Mouse (Mus musculus): Measurements from ENCODE around the gene Tbc1d22b. TPM values are rescaled to one million over a fixed set of nuclear protein-coding genes. Genes with fewer than 3 reads are reported as not detected.

The Tbc1d22b gene
- total and polyA plus RNA-seq, 3 experiments = 5.3 to 30.2 (median 26.2) TPM

- TF ChIP-seq GATA2 (IDR thresholded peaks at IDR 0.05; ENCODE audit: borderline replicate concordance, low read depth, low read length) = no peak
- TF ChIP-seq CTCF (IDR thresholded peaks at IDR 0.05; ENCODE audit: low read depth, low read length) = no peak
- no peak for TF ChIP-seq GATA1 (IDR thresholded peaks at IDR 0.05; ENCODE audit: borderline replicate concordance, low read length)
- ATAC-seq (ENCODE audit: extremely low read depth, insufficient number of reproducible peaks, low FRiP score, poor library complexity, severe bottlenecking) (no peak), DNase-seq (ENCODE audit: low spot score) (no peak)
- no peaks in the 10 kb centered on the region for H3K36me3 ChIP-seq (replicated peaks)
- no peaks in the 10 kb centered on the region; the same call in 1 of the 2 replicates for H3K27me3 ChIP-seq (ENCODE audit: insufficient read depth, low read length)
- no peak overlapping the region for H3K4me3 ChIP-seq (ENCODE audit: low read depth, low read length)
- peaks cover 5% of the 10 kb centered on the region; the same call in 1 of the 2 replicates for H3K9me3 ChIP-seq (replicated peaks)
- H3K4me1 ChIP-seq (ENCODE audit: insufficient read depth, low read depth, low read length) = peaks cover 25% of the 10 kb centered on the region
These were observed 29.9 kb upstream of the Tbc1d22b start for GRCm38 (mm10) chr17:29519731-29520130.

GRCm38 (mm10) chr17:29525613-29526012 lies 24.0 kb upstream of the Tbc1d22b start:
- TF ChIP-seq TAL1 (conservative IDR thresholded peaks at IDR 0.05; ENCODE audit: low read depth, low read length) = no peak
- no peak for TF ChIP-seq CTCF (IDR thresholded peaks at IDR 0.05; ENCODE audit: low read depth, low read length)
- no peak for TF ChIP-seq GATA2 (IDR thresholded peaks at IDR 0.05; ENCODE audit: borderline replicate concordance, low read depth, low read length)
- TF ChIP-seq POLR2AphosphoS5 (IDR thresholded peaks at IDR 0.05; ENCODE audit: insufficient replicate concordance, low read depth, low read length) = no peak
- no peak for TF ChIP-seq GATA1 (IDR thresholded peaks at IDR 0.05; ENCODE audit: borderline replicate concordance, low read length)
- ATAC-seq (ENCODE audit: extremely low read depth, insufficient number of reproducible peaks, low FRiP score, poor library complexity, severe bottlenecking) (no peak), DNase-seq (ENCODE audit: low spot score) (no peak)
- no peak overlapping the region for H3K4me3 ChIP-seq (ENCODE audit: low read depth, low read length)
- H3K4me1 ChIP-seq (ENCODE audit: insufficient read depth, low read depth, low read length) = no peaks in the 10 kb centered on the region; the same call in 1 of the 2 replicates
- peaks cover 16% of the 10 kb centered on the region for H3K9me3 ChIP-seq (replicated peaks)
- no peaks in the 10 kb centered on the region for H3K36me3 ChIP-seq (replicated peaks)
- H3K27me3 ChIP-seq (ENCODE audit: insufficient read depth, low read length) = peaks cover 7% of the 10 kb centered on the region

- TF ChIP-seq CTCF (IDR thresholded peaks at IDR 0.05; ENCODE audit: low read depth, low read length) = 0 out of 2 replicates have a peak, but pooled peaks have one; percentile 19
- TF ChIP-seq GATA1 (IDR thresholded peaks at IDR 0.05; ENCODE audit: borderline replicate concordance, low read length) = no peak
- no peak for TF ChIP-seq GATA2 (IDR thresholded peaks at IDR 0.05; ENCODE audit: borderline replicate concordance, low read depth, low read length)
- TF ChIP-seq TAL1 (conservative IDR thresholded peaks at IDR 0.05; ENCODE audit: low read depth, low read length) = no peak
- no peak for TF ChIP-seq POLR2AphosphoS5 (IDR thresholded peaks at IDR 0.05; ENCODE audit: insufficient replicate concordance, low read depth, low read length)
- H3K4me1 ChIP-seq (ENCODE audit: insufficient read depth, low read depth, low read length) = no peaks in the 10 kb centered on the region; the same call in none of the 2 replicates
- no peak for DNase-seq (ENCODE audit: low spot score)
- ATAC-seq (ENCODE audit: extremely low read depth, insufficient number of reproducible peaks, low FRiP score, poor library complexity, severe bottlenecking) = no peak
- peaks cover 10% of the 10 kb centered on the region; the same call in 1 of the 2 replicates for H3K27me3 ChIP-seq (ENCODE audit: insufficient read depth, low read length)
- H3K4me3 ChIP-seq (ENCODE audit: low read depth, low read length) = no peak overlapping the region
- peaks cover 16% of the 10 kb centered on the region for H3K9me3 ChIP-seq (replicated peaks)
- no peaks in the 10 kb centered on the region for H3K36me3 ChIP-seq (replicated peaks)
These were observed 20.9 kb upstream of the Tbc1d22b start for GRCm38 (mm10) chr17:29528568-29529187.

GRCm38 (mm10) chr17:29530508-29530907 lies 19.1 kb upstream of the Tbc1d22b start:
- Histone ChIP-seq H3K9me3 (replicated peaks) (peaks cover 13% of the 10 kb centered on the region), H3K36me3 (replicated peaks) (no peaks in the 10 kb centered on the region), H3K4me1 (ENCODE audit: insufficient read depth, low read depth, low read length) (no peaks in the 10 kb centered on the region; the same call in none of the 2 replicates), H3K27me3 (ENCODE audit: insufficient read depth, low read length) (peaks cover 16% of the 10 kb centered on the region), H3K4me3 (ENCODE audit: low read depth, low read length) (no peak overlapping the region)
- TF ChIP-seq GATA1 (IDR thresholded peaks at IDR 0.05; ENCODE audit: borderline replicate concordance, low read length) = no peak
- no peak for TF ChIP-seq CTCF (IDR thresholded peaks at IDR 0.05; ENCODE audit: low read depth, low read length)
- no peak for TF ChIP-seq GATA2 (IDR thresholded peaks at IDR 0.05; ENCODE audit: borderline replicate concordance, low read depth, low read length)
- TF ChIP-seq POLR2AphosphoS5 (IDR thresholded peaks at IDR 0.05; ENCODE audit: insufficient replicate concordance, low read depth, low read length) = no peak
- TF ChIP-seq TAL1 (conservative IDR thresholded peaks at IDR 0.05; ENCODE audit: low read depth, low read length) = no peak
- no peak for DNase-seq (ENCODE audit: low spot score)
- ATAC-seq (ENCODE audit: extremely low read depth, insufficient number of reproducible peaks, low FRiP score, poor library complexity, severe bottlenecking) = no peak

DNA sequence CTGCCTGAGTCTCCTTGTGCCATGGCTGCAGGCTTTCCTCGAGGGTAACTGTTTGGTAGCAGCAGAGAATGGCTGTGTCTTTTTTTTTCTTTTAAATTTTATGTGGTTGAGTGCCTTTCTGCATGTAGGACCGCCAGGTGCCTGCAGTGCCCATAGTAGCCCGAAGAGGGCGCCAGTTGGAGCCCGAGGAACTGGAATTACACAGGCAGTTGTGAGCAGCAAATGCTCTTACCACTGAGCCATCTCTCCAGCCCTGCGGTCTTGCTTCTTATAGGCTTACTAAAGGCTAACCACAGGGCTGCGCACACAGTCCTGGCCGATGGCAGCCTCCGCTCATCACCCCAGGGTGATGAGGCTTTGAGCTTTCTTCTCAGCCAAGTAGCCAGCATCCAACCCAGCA lies 18.3 kb upstream of the Tbc1d22b start:
- no peaks in the 10 kb centered on the region for H3K36me3 ChIP-seq (replicated peaks)
- ATAC-seq (ENCODE audit: extremely low read depth, insufficient number of reproducible peaks, low FRiP score, poor library complexity, severe bottlenecking) = no peak
- no peak for DNase-seq (ENCODE audit: low spot score)
- H3K4me3 ChIP-seq (ENCODE audit: low read depth, low read length) = no peak overlapping the region
- TF ChIP-seq GATA1 (IDR thresholded peaks at IDR 0.05; ENCODE audit: borderline replicate concordance, low read length) = no peak
- peaks cover 6% of the 10 kb centered on the region for H3K9me3 ChIP-seq (replicated peaks)
- H3K4me1 ChIP-seq (ENCODE audit: insufficient read depth, low read depth, low read length) = no peaks in the 10 kb centered on the region; the same call in none of the 2 replicates
- peaks cover 18% of the 10 kb centered on the region for H3K27me3 ChIP-seq (ENCODE audit: insufficient read depth, low read length)

DNA sequence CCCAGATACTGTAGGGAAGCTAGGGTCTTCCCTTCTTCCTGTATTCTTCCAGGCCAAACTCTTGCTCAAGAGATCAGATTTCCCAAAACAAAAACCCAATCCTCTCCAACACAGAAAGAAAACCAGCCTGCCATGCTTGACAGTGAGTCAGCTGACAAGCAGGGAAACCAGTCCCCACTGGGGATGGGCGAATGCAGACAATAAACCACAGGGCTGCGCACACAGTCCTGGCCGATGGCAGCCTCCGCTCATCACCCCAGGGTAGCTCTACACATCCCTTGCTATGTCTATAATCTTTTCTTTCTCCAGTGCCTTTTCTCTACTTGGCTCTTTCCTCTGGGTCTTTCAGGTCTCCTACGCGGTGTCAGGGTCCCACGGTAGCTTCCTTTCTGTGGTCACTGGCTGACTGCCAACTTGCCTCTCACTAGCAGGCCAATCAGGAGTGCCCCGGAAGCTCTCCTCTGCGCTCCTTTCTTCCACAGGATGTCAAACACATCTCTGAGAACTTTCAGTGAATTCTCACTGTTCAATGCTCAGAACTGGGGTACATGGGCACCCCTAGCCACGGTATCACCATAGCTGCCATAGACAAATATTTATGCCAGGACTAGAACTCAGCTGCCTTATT lies 17.7 kb upstream of the Tbc1d22b start:
- Histone ChIP-seq H3K36me3 (replicated peaks) (no peaks in the 10 kb centered on the region), H3K9me3 (replicated peaks) (peaks cover 4% of the 10 kb centered on the region; the same call in 1 of the 2 replicates), H3K4me1 (ENCODE audit: insufficient read depth, low read depth, low read length) (no peaks in the 10 kb centered on the region; the same call in none of the 2 replicates), H3K4me3 (ENCODE audit: low read depth, low read length) (no peak overlapping the region), H3K27me3 (ENCODE audit: insufficient read depth, low read length) (peaks cover 14% of the 10 kb centered on the region)
- TF ChIP-seq TAL1 (conservative IDR thresholded peaks at IDR 0.05; ENCODE audit: low read depth, low read length) (no peak), GATA1 (IDR thresholded peaks at IDR 0.05; ENCODE audit: borderline replicate concordance, low read length) (no peak), CTCF (IDR thresholded peaks at IDR 0.05; ENCODE audit: low read depth, low read length) (no peak), POLR2AphosphoS5 (IDR thresholded peaks at IDR 0.05; ENCODE audit: insufficient replicate concordance, low read depth, low read length) (no peak), GATA2 (IDR thresholded peaks at IDR 0.05; ENCODE audit: borderline replicate concordance, low read depth, low read length) (no peak)
- DNase-seq (ENCODE audit: low spot score) = no peak
- ATAC-seq (ENCODE audit: extremely low read depth, insufficient number of reproducible peaks, low FRiP score, poor library complexity, severe bottlenecking) = no peak

Measured in G1E (cell line).